Mouse (Mus musculus): ENCODE data around the gene Bicdl1.

Bicdl1 gene

DNA sequence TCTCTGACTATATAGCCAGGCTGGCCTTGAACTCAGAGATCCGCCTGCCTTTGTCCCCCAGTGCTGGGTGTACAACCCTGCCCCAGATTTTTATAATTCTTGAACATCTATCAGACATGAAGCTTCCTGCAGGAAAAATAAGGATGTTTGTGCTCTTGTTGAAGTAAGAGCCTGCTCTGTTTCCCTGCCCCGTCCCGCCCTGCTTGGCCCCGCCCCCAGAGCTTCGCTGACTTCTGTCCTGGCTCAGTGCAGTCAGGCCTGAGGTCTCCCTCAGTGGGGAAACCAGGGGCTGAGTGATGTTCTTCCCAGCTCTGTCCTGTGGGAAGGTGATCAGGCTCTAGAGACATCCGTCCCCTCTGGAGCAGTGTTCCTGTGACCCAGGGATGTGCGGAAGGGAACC lies 108.7 kb downstream of the Bicdl1 start:
- DNase-seq, result no peak

DNA sequence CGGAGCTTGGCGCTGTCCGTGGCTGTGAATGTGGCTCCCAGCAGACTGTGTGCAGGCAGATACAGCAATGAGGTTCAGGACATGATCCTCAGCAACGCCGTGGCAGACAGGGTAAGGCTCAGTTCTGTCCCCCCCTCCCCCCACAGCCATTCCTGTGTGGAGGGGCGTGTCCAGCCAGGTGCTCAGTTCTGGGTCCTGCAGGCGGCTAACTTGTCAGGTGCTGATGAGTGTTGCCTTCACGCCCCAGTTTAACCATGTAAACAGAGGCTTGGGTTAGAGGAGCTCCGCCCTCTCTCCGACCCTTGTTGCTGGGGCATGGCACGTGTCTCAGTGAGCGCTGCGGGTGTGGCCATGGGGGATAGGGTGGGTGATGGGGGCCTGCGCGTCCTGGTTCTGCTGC lies 111.7 kb downstream of the Bicdl1 start:
- DNase-seq, result no peak

DNA sequence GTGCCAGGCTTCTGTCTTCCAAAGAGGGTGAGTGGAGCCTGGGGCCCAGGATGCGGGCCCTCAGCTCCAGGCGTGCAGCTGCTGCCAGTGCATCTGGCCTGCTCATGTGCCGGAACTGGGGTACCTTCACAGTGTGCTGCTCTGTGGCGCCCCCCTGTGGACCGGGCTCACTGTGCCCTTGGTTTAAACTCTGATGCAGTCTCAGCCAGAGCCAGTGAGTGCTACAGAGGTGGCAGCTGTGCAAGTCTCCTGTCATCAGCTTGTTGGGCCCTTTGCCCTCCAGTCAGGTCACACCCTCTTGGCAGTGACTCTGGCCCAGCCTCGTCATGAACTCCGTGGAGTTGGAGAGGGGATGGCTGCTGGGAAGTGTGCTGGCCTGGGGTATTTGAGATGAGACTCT lies 116.5 kb downstream of the Bicdl1 start:
- DNase-seq, result peak in 1 of 2 experiments; percentile 41

DNA sequence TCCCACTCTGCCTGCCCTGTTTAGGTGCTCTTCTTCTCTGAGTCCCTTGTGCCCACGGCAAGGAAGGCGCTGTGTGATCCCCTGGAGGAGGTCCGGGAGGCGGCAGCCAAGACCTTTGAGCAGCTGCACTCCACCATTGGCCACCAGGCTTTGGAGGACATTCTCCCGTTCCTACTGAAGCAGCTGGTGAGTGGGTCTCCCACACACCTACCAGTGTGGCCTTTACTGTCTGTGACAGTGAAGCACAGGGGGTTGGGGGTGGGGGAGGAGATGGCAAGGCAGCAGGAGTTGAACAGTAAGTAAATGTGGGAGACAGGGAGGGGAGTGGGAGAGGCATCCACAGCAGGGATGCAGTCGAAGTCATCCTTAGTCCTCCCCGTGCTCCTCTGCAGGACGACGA lies 118.1 kb downstream of the Bicdl1 start:
- no peak for DNase-seq

DNA sequence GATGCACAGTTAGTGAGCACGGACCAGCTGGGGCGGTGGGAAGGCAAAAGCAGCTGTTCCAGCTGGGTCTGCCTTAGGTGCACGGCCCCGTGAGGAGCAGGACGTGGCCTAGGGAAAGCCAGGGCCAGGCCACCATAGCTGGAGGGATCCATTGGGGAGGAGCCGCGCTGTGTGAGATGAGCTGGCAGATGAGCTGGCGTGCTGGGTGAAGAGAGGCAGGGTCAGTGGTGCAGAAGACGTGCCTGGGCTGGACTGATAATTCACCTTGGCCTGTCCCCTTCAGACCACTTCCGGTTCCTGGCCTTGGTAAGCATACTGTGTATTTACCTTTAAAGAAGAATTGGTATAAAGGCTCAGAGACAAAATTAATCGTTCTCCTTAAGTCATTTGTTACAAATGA lies 119.9 kb downstream of the Bicdl1 start:
- no peak for DNase-seq

DNA sequence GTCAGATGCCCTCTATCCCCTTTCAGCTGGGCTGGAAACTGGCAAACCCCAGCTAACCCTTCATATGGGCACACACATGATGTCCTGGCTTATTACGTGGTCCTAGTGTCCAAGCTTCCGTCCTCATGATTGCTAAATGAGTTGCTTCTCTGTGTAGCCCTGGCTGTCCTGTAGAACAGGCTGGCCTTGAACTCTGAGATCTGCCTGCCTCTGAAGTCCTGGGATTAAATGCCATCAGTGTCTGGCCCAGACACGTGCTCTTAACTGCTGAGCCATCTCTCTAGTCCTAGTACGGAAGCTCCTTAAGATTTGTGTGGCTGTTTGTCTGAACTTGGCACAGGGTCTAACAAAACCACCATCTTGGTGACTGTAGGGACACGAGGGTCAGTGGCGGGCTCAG lies 127.9 kb downstream of the Bicdl1 start:
- DNase-seq, result no peak
